Mouse (Mus musculus): ENCODE measurements around the gene Fcho1.
"Not testable (repeated sequence)": the region's sequence is repeated elsewhere in the genome, so short reads cannot be mapped to it uniquely, and the experiment has no call there.

Gene Fcho1

DNA sequence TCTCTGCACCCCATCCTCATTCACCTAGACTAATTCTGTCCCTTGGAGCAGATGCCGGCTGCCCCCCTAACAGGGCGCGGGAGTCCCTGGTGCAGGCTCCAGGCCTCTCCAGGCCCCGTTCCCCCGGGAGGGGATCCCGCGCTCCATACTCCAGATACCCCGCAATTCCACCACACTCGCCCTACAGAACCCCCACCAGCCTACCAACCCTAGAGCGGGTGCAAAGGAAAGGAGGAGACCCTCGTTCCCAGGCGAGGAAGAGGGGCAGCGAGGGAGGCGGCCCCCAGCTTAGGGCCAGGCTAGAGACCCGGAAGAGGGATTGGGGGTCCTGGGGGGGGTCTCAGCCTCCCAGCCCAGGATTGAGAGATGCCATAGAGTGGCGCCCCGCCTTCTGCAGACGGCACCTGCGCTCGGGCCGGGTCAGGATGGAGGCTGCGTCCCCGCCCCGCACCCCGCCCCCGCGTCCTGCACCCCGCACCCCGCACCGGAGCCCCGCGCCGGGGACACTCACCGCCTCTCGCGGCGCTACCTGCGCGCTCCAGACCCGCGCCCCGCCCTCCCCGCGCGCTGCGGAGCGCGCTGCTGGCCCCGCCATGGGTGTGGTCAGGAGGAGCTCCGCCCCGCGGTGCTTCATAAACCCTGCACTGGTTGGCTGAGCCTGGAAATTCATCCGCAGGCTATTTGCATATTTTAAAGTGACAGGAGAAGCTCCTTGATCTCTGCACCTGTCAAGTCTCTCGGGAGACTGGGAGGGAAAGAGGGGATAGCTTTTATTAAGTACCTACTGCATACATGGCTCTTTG is at the start of gene Fcho1:
Gene Fcho1 (minus strand): TSS at position 595 of the 803 bp plus-strand sequence.
- peak; percentile 58 to 67 for DNase-seq (ENCODE audit: low spot score in 2 of 2)

DNA sequence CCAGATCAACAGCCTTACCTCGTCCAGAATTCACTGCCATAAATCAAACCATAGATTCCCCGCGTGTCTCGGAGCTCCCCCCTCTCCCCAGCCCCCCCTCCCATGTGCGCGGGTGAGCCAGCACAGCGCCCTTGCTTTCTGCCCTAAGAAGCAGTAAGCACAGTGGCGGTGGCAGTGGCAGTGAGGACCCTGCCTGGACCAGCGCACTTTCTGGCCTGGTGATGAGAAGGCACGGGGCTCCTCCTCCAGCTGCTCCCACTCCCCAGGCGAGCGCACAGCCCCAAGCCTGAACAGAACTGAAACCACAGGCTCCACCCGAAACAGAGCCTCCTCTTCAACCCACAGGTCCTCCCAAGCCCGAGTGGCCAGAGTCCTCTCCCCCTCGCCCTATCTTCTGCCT is 45.8 kb upstream of the Fcho1 start:
- DNase-seq (ENCODE audit: low spot score in 2 of 2), result no peak

DNA sequence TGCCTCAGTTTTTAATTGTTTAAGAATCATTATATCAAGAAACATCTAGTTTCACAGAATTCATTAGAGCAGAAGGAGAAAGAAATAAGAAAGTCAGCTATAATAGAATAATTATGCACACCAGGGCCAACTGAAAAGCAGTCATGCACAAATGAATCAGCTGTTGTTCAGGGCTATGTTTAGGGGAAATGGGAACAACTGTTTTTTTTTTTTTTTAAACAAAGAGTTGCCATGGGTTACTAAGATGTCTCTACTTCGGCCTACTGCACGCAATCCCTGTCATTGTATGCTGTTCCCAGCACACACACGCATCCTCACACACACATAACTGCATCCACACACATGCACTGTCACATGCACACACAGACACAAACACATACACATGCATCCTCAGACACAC is 33.3 kb upstream of the Fcho1 start:
- no peak for DNase-seq (ENCODE audit: low spot score in 2 of 2)

DNA sequence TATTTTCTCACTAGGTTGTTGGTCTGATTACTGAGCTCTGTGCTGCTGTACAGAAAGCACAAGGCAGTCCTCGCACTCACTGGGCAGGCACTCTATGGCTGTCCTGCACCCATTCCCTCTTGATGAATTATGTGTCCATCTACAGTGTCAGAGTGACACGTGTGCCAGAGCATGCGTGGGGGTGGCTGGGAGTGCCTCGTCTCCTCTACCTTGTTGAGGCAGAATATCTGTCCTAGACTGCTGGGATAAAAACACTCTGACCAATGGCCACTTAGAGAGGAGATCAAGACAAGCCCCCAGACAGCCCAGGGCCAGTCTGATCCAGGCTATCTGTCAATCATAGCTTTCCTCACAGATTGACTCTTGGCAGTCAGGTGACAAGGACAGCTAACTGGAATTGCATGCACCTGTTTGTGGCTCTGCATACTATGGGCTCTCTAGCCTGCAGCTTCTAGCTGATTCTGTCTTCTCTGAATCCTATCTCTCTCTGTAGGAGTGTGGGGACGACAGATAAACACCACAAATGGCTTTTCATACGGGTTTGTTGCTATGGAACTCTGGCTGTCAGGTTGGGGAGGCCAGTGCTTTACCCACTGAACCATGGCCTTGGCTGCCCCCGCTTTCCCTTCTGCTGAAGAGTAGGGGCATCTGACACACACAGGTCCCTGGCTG is 27.5 kb upstream of the Fcho1 start:
- DNase-seq (ENCODE audit: low spot score in 2 of 2), result not testable (repeated sequence)

DNA sequence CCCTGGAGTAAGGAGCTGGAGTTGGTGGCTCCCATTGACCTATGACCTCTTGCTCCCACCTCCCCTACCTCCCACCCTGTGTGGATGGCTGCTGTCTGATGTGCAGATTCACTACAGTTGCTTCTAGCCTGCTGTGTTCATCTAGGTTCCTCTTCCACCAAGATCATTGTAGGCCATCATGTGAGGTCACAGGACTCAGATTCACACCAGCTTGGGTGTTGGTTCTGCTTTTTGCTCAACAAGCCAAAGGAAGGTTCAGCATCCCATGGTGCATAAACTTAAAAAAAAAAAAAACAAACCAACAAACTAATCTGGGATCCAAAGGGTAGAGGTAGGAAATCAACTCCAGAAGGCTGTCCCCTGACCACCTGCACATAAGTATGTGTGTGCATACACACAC is 26.7 kb upstream of the Fcho1 start:
- DNase-seq (ENCODE audit: low spot score in 2 of 2), result not testable (repeated sequence)

DNA sequence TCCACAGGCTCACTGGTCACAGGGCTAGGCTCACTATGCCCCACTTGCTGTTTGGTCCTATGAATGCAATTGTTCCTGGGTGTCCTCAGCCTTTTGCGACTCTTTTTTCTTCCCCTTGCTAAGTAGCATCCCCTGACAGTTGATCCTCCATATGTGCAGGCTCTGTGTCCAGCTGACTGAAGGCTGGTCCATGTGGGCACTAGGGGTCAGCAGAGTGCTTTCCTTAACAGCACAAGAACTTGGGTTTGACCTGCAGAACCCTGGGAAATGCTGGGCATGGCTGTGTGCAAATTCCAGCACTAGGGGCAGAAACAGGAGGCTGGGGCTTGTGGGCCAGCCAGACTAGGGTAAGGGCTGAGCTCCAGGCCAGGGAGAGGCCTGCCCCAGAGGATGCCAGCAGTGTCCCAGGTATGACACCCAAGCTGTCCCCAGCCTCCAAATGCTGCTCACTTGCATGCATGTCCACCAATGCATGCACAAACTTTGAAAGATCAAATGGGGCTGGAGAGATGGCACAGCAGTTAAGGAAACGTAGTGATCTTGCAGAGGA is 25.9 kb upstream of the Fcho1 start:
- not testable (repeated sequence) for DNase-seq (ENCODE audit: low spot score in 2 of 2)

DNA sequence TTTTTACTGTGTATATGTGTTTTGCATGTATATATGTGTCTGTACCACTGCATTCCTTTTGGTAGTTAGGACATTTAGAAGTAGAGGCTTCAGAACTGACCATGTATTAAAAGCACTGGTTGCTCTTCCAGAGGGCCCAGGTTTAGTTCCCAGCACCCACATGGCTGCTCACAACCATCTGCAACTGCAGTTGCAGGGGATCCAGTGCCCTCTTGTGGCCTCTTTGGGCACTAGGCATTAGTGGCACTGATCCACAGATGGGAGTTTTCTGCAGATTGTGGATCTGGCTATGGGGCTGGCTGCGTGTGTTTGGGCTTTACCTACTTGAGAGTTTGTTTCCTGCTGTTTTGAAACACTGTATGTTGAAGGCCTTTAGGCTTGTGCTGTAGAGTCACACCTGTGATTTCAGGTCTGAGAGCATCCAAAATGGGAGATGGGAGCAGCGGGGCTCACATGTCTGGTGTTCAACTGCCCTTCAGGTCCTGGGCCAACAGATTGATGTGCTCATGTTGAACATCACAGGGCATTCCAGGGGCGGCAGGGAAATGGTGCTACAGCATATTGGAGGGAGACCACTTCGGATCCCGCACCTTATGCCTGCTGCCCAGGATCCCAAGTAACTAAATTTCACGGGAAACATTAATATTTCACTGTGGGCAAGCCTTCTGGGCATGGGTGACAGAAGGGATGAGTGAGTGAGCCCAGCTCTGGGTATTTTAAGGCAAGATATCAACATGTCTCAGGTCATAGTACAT is 24.0 kb upstream of the Fcho1 start:
- DNase-seq (ENCODE audit: low spot score in 2 of 2), result not testable (repeated sequence)

DNA sequence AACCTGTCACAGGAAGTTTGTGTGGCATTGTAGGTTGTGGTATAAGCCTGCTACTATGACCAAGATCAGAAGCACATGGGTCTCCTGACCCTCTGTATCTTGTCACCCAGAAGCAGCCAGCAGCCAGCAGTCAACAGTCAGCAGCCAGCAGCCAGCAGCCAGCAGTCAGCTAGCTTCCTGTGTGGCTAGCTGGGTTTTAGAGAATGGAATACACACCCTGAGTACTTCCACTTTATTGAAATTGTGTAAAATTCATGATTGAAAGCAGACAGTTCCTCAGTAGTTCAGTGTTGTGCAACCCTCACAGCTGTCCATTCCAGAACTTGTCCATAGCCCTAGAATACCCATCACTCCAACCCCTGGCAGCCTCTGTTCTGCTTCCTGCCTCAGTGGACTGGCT is 21.6 kb upstream of the Fcho1 start:
- DNase-seq (ENCODE audit: low spot score in 2 of 2), result not testable (repeated sequence)

DNA sequence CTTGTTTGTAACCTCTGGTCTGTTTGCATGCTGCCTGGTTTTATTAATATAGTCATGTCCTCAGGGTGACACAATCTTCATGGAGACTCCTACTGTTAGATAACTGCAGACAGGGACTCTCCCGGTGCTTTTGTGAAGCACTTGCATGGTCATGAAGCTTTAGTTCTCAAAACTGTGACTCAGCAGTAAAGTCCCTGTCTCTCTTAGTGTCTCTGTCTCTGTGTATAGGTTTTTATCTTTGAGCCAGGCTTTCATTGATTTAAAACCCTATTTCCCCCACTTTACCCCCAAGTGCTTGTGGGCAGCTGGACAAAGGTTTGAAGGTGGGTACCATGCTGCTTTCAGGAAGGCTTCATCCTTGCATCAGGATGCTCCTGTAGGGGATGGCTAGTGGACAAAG is 19.8 kb upstream of the Fcho1 start:
- DNase-seq (ENCODE audit: low spot score in 2 of 2), result no peak

DNA sequence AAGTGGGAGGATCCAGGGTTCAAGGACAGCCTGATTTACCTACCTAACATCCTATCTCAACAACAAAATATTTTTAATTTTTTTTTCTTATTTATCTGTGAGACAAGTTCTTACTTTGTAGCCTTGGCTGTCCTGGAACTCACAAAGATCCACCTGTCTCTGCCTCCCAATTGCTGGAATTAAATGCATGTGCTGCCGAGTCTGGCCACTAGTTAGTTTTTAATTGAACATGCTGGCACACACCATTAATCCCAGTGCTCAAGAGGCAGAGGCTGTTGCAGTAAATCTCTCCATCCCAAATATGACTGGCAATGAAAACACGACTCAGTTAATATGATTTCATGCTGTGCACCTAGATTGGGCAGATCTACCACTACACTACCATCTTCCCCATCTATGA is 17.3 kb upstream of the Fcho1 start:
- DNase-seq (ENCODE audit: low spot score in 2 of 2), result no peak

DNA sequence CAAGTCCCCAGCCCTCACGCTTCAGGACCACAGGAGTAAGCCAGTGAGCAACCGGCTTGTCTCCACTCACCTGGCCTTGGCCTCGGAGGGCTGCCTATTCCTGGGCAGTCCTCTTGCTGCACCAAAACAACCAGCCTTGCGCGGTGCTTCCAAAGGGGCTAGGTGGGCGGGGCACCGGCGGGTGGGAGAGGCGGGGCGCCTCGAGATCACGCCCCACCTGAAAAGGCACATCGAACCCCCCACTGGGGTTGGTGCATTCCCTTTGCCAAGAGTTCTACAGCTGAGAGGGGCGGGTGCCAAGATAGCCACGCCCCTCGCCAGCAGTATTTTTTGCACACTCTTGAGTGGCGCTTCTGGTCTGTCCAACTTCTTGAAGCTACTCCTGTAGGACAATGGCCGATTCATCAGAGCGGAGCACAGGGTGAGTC is 16.2 kb upstream of the Fcho1 start:
- DNase-seq (ENCODE audit: low spot score in 2 of 2), result no peak

DNA sequence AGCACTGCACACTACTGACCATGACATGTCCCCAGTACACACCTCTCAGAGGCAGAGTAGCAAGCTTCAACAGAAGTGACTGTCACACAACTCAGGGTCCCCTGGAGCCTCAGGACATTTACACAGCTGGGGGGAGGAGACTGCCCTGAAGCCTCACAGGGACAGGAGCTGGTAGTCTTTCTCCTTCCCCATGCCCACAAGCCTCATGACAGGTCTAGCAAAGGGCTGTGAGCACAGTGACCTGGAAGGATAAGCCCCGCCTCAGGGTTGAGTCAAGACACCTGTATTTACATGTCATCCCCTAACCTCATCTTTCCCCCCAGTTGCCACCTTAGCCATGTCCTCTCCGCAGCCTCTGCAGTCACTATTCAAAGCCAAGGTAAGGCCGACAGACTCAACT is 15.7 kb upstream of the Fcho1 start:
- DNase-seq (ENCODE audit: low spot score in 2 of 2), result no peak

DNA sequence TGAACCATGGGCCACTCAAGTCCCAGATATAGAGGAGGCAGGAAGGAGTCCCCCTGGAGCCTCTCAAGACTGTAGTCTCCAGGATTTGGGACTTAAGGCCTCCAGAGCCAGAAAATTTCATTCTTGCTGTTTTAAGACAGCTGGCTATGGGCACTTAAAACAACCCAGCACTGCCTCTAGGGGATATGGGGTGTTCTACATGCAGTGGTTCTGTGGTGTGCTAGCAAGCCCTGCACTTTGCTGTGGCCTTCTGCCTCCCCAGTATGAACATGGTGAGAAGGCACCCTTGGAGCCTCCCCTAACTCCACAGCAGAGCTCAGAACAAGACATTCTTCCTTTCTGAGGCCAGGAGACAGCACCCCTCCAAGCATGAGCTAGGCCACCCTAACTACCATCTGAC is 12.8 kb upstream of the Fcho1 start:
- DNase-seq (ENCODE audit: low spot score in 2 of 2), result not testable (repeated sequence)

DNA sequence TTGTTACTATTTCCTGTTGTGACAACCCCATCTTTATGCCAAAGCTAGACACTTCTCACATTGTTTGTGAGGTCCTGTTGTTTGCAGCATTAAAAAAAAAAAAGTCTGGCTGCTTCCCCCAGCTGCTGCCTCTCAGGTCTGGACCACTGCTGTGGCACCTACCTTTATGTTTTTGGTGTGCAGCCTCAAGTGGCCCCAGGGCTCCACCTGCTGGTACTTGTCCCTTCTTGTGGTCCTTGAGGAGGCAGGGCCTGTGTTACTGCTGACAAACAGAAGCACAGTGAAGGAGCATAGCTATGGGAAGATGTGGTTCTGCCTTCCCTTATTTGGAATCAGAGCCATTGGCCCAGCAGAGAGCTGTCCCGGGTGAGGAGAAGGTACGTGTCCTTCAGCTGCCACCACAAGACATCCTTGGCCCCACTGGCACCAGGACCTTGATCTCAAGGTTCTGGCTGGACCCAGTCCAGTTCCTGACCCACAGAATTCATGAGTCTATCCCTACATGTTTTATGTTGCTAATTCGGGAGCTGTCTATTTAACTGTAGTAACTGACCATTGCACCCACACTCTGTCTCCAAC is 6.2 kb upstream of the Fcho1 start:
- peak in 1 of 2 experiments; percentile 62 for DNase-seq (ENCODE audit: low spot score in 2 of 2)

DNA sequence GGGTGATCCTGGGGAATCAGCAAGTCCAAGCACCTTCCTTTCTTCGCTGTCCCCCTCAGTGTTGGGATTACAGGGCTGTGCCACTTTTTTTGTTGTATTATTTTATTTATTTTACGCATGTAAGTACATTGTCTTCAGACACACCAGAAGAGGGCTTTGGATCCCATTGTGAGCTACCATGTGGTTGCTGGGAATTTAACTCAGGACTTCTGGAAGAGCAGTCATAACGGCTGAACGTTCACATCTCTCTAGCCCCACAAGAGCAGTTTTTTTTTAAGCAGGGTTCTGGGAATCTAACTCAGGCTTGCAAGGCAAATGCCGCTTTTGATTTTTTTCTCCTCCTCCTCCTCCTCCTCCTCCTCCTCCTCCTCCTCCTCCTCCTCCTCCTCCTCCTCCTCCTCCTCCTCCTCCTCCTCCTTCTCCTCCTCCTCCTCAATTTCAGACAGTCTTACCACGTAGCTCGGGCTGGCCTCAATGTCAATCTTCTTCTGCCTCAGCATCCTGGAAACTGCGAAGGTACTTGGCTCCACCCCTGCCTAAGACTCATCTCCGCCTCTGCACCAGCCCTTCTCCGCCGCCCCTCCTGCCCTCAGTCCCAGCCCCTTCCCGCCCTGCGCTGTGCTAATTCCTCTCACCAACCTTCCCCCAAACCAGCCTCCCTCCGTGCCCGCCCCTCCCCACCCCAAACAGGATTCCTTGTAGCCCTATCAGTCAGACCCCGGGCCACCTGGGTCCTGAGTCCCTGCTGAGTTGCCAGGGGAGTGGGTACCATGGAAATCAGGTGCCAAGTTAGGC is 3.5 kb upstream of the Fcho1 start:
- DNase-seq (ENCODE audit: low spot score in 2 of 2), result no peak

DNA sequence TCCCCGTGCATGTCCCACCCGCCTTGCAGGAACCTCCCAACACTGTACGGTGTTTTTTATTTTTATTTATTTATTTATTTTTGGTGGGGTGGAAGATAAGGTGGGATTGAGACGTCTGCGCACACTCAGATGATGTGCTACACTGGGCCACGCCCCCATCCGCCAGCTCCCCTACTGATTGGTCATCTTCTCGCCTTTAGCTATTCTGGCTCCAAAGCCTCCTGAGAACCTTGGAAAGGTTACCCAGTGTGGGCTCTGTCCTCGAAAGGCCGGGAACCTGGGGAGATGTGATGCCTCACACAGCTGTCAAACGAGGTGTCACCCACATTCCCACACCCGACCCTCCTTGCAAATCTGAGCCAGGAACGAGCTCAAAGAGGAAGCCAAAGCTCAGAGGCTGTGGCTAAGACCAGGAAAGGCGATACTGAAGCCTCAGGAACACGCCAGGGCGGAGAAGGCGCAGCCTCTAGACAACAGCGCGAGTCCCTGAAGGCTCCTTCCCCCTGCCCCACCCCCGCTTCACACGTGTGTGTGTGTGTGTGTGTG is 2.8 kb upstream of the Fcho1 start:
- DNase-seq (ENCODE audit: low spot score in 2 of 2), result no peak

DNA sequence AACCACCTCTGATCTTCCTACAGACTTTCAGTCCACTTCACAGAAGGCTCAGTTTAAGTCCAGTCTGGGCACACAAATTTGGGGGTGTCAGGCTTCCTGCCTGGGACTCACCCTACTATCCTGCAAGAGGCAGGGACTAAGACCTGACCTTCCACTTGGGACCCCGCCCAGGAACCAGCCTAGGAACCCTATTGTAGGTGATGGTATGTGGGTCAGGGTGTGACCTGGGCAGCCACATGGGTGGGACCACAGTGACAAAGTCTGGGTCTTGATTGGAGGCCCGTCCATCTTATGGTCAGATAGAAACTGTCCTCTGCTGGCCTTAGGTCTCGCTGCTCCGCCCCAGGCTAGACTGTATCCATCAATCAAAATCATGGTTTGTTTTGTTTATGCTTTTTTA is 1.1 kb downstream of the Fcho1 start:
- no peak for DNase-seq (ENCODE audit: low spot score in 2 of 2)

DNA sequence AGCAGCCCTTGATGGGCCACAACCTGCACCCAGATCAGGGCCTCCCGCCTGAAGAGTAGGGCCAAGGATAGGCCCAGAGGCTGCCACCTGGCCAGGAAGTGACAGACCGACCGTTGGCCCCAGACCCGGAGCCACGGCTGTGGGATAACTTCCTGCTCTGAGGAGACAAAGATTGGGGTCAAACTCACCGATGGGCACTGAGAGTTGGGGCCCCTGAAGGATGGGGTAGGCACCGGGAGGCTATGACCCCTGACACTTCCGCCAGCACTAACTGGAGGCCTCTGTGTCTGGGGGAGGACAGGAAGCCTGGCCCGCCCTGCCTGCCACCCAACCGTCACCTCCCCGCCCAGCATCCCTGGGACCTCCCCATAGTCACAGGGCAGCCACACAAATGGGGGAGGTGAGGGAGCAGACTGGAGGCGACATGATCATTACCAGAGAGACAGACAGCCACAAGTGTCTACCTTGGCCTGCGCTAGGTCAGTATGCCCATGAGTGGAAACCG is 2.4 kb downstream of the Fcho1 start:
- no peak for DNase-seq (ENCODE audit: low spot score in 2 of 2)

DNA sequence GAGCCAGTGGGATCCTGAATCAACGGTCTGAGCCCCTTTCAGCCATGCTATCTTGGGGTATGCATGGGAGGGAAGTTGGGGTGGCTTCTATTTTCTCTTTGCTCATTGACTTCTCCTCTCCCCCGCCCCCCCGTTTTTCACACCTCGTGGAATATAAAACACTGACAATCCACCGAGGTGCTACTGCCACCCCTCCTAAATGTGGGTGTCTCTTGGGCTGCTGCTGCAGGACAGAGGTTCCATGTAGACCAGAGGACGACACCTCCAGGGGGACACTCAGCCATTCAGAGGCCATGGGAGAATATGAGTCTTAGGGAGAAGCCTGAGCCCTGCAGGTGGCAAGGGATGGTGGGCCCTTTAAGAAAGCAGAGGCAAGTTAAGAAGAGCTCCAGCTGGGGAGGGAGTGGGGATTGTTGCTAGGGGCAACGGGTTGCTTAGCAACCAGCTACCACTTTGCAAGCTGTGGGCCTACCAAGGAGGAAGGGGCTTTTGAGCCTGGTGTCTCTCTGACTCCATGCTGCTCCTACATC is 5.5 kb downstream of the Fcho1 start:
- peak; percentile 65 to 68 for DNase-seq (ENCODE audit: low spot score in 2 of 2)

DNA sequence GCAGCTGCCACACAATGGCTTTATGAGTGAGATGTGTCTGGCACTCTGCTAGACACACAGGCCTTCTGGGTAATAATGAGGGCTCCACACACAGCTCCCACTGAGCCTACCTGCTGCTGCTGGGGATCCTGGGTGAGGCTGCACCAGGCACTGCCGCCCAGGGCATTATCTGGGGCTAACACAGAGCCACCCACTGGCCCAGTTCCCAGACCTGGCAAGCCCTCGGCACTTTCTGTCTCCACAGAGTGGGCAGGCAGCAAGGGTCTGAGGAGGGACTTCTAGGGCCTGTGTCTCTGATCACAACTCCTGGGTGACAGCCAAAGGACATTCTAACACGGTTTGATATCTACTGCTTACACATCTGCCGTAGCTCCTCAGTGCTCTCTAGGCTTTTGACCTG is 6.3 kb downstream of the Fcho1 start:
- DNase-seq (ENCODE audit: low spot score in 2 of 2), result no peak
